Mouse (Mus musculus) liver, postnatal 0 days (tissue): Measurements from ENCODE around the gene Pam. TPM values are rescaled to one million over a fixed set of nuclear protein-coding genes. Genes with fewer than 3 reads are reported as not detected.

Experiments
- ATAC-seq: fragments of 200-750 bp; cut with Nextera tagmentation; 2 replicates; pipeline ENCODE4 v1.8.0; 2017; ENCODE audit warnings: mild to moderate bottlenecking, moderate library complexity
- DNase-seq: peaks from one replicate; pipeline ENCODE4 v3.0.0-alpha.2; 2016
- H3K27ac ChIP-seq: fragments of 300-500 bp; sonication (generic); 2 replicates; pipeline ENCODE4 v1.5.1; 2014; ENCODE audit warnings: antibody characterized with exemption, moderate library complexity, mild to moderate bottlenecking, low read depth
- H3K27me3 ChIP-seq: fragments of 300-500 bp; sonication (generic); 2 replicates; pipeline ENCODE4 v1.6.1; 2014; ENCODE audit warnings: low read length, control low read depth, mixed read lengths; ENCODE audit not compliant: insufficient read depth
- H3K36me3 ChIP-seq: fragments of 300-500 bp; sonication (generic); replicated peaks from 2 replicates; pipeline ENCODE4 v1.6.1; 2014; ENCODE audit warnings: mild to moderate bottlenecking, control low read depth, low read length, moderate library complexity, mixed read lengths; ENCODE audit not compliant: insufficient read depth
- H3K4me1 ChIP-seq: fragments of 300-500 bp; sonication (generic); 2 replicates; pipeline ENCODE4 v1.6.1; 2014; ENCODE audit warnings: antibody characterized with exemption, mild to moderate bottlenecking, control low read depth; ENCODE audit not compliant: insufficient read depth
- H3K4me2 ChIP-seq: fragments of 300-500 bp; sonication (generic); 2 replicates; pipeline ENCODE4 v1.6.1; 2014; ENCODE audit warnings: low read depth, mild to moderate bottlenecking, low read length, moderate library complexity, mixed read lengths
- H3K4me3 ChIP-seq: fragments of 300-500 bp; sonication (generic); 2 replicates; pipeline ENCODE4 v1.5.1; 2014; ENCODE audit warnings: low read depth, low read length
- H3K9ac ChIP-seq: fragments of 300-500 bp; sonication (generic); replicated peaks from 2 replicates; pipeline ENCODE4 v1.6.1; 2014; ENCODE audit warnings: mild to moderate bottlenecking, moderate library complexity
- H3K9me3 ChIP-seq: fragments of 300-500 bp; sonication (generic); 2 replicates; pipeline ENCODE4 v1.6.1; 2016; ENCODE audit warnings: mild to moderate bottlenecking, control low read depth, low read length, mixed read lengths
- CTCF ChIP-seq: sonication (generic); IDR thresholded peaks from 2 replicates; pipeline ENCODE4 v1.5.1; 2016; ENCODE audit warnings: antibody characterized with exemption, low read depth
- EP300 ChIP-seq: IDR thresholded peaks from 2 replicates; pipeline ENCODE4 v1.6.1; 2016; ENCODE audit warnings: antibody characterized with exemption, low read depth, mild to moderate bottlenecking
- WGBS: fragments of 180-500 bp; shearing (Covaris S2); extraction: QIAGEN DNeasy Blood & Tissue Kit; methylation state at CpG from one replicate; pipeline ENCODE4 v1.1.7; 2014; ENCODE audit not compliant: insufficient replicate concordance; 5-methylcytosine and 5-hydroxymethylcytosine counted together
- polyA plus RNA-seq: library from polyadenylated mRNA; unstranded; fragments of >200 nt; fragmentation: Nextera tagmentation; extraction: Ambion mirVana; gene quantifications from 2 replicates; pipeline ENCODE4 v1.2.1, GENCODE M21; 2015

Gene Pam
- polyA plus RNA-seq, 1 experiment from 2014 or later, result 21.8 TPM

DNA sequence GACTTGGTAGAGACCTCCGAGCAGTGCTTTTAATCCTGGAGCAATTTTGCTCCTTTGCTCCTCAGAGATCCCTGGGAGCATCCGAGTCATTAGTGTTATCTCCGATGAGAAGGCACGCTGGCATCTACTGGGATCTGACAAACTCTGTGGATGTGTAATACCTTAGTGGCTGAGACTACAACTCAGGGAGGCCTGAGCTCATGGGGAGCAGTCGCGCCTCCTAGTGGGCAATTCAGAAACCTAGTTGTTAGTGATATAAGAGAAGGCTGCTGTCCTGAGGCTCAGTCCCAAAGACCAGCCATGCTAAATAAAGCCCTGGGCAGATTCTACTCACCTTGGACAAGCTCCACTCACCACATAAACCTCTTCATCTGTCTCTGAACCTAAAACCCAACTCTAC is 23.4 kb downstream of the Pam start:
- whole genome bisulfite sequencing, result 53% methylated on average over 6 of the region's 6 CpGs
- Histone ChIP-seq H3K9me3 (no peaks in the 10 kb centered on the region), H3K9ac (no peak overlapping the region), H3K4me3 (no peak overlapping the region), H3K27me3 (no peaks in the 10 kb centered on the region), H3K27ac (no peak overlapping the region), H3K36me3 (no peaks in the 10 kb centered on the region), H3K4me1 (no peaks in the 10 kb centered on the region), H3K4me2 (no peak overlapping the region)
- no peak for ATAC-seq
- TF ChIP-seq EP300 (no peak), CTCF (peak; percentile 53)
- DNase-seq, result peak; percentile 30

DNA sequence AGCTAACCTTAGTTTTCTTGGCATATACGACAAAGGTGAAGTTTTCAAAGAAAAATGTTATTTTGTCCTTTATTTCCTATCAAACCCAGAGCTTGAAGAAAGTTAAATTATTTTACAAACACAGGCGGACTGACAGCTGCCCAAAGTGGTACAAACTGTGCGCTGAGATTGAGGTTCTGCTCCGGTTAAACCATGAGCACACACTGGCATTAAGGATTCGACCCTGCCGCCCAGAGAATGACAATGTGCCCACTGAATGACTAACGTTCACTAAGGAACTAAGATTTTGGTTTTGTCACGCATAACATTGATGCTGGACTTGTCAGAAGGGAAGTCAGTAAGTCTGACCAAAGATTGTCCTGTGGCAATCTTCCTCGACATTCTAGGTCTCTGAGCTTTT is 24.0 kb downstream of the Pam start:
- whole genome bisulfite sequencing, result 75% methylated on average over 9 of the region's 9 CpGs
- no peaks in the 10 kb centered on the region for H3K27me3 ChIP-seq

DNA sequence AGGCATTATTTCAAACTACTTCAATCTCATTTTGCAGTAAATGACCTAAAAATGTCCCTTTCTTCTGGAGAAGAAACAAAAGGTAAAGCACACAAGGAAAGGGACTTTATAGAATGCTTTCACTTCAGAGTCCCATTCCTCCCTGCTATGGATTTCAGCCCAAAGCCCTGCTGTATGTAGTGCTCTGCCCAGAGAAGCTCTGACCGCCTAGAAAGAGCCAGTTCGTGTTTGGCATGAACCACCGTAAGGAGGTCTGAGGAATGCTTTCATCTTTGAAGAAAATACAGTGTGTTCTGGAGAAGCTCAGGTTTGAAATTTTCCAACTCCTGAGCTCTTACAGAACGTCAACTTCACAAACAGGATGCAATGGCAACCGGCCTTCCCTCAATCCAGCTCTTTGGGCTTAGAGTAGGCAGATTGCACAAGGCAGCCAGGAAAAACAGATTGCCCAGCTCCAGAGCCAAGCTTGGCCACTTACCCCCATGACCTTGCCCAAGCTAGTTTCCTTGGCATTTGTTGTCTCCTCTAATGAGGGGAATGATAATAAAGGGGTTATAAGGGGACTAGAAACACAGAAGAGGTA is 24.6 kb downstream of the Pam start:
- Histone ChIP-seq H3K27ac (no peak overlapping the region), H3K4me2 (no peak overlapping the region), H3K36me3 (no peaks in the 10 kb centered on the region), H3K4me1 (no peaks in the 10 kb centered on the region), H3K9ac (no peak overlapping the region), H3K4me3 (no peak overlapping the region), H3K27me3 (no peaks in the 10 kb centered on the region), H3K9me3 (no peaks in the 10 kb centered on the region)
- WGBS, result 71% methylated on average over 5 of the region's 5 CpGs
- no peak for ATAC-seq
- no peak for DNase-seq
- TF ChIP-seq EP300, result no peak
- TF ChIP-seq CTCF, result no peak

More for the DNA sequence above, 24.0 kb downstream of the Pam start:
- Histone ChIP-seq H3K9ac (no peak overlapping the region), H3K4me2 (no peak overlapping the region), H3K4me1 (no peaks in the 10 kb centered on the region), H3K36me3 (no peaks in the 10 kb centered on the region), H3K4me3 (no peak overlapping the region), H3K9me3 (no peaks in the 10 kb centered on the region), H3K27ac (no peak overlapping the region)
- no peak for DNase-seq
- ATAC-seq, result no peak
- TF ChIP-seq CTCF, result no peak

DNA sequence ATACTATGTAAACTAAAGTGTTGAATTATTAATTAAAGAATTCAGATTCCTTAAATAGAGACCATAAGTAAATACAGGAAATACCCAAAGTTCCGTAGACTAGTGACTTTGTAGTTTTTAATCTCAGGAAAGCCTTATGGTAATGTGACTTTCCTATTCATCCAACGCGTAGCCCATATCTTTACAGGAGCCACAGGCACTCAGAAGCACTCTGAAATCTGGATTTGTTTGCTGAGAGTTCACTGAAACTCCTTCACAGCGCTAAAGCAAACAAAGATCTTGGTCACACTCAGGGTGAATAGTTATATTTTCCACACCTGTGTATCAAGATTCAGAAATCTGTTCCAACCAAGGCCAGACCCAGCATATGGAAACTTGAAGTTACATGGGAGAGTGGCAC is 27.3 kb downstream of the Pam start:
- ATAC-seq (no peak), DNase-seq (no peak)
- no peak overlapping the region for H3K4me2 ChIP-seq
- TF ChIP-seq CTCF (no peak), EP300 (no peak)
- no peaks in the 10 kb centered on the region for H3K27me3 ChIP-seq
- H3K4me1 ChIP-seq, result no peaks in the 10 kb centered on the region
- H3K9me3 ChIP-seq, result no peaks in the 10 kb centered on the region
- no peak overlapping the region for H3K27ac ChIP-seq
- H3K36me3 ChIP-seq, result no peaks in the 10 kb centered on the region
- H3K4me3 ChIP-seq, result no peak overlapping the region
- 86% methylated on average over 4 of the region's 4 CpGs for WGBS
- H3K9ac ChIP-seq, result no peak overlapping the region

DNA sequence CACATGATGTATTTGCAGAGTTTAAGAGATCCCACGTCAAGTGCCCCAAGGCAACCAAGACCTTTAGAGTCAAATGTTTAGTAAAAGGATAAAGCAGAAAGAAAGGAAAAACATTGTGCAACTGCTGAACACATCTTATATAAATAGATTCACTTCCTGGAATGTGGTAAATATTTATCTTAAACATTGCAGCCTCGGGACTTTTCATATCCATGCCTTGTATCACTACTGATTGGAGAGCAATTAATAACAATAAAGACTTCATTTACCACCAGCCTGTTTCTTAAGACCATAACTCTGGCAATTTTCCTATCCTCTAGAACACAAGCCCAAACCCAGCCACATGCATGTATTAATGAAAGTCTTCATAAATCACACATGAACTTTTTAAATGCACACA is 33.4 kb downstream of the Pam start:
- Histone ChIP-seq H3K9ac (no peak overlapping the region), H3K27me3 (no peaks in the 10 kb centered on the region), H3K4me1 (0 out of 2 replicates have a peak, but pooled peaks cover 7% of the 10 kb centered on the region), H3K36me3 (no peaks in the 10 kb centered on the region), H3K4me3 (no peak overlapping the region), H3K27ac (no peak overlapping the region), H3K4me2 (peak overlapping the region; percentile 27), H3K9me3 (no peaks in the 10 kb centered on the region)
- no peak for ATAC-seq
- no peak for DNase-seq
- TF ChIP-seq CTCF (no peak), EP300 (peak; percentile 17; the same call in 1 of the 2 replicates)
- WGBS, result 32% methylated on average over 2 of the region's 2 CpGs

DNA sequence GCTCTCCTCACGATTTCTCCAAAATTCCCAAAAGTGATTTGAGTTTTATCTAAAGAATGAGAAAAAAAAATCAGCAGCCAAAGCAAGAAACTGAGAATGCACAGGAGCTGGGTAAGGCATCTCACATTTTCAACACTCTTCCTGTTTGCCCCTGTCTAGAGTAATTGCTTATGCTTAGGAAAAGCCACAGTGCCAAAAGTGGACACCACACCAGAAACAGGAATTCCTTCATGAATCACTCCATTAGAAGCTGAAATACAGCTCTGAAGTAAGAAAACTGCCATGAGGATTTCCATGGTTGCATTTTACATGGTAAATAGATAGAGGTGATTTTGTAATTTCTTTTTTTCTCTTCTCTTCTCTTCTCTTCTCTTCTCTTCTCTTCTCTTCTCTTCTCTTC is 36.0 kb downstream of the Pam start:
- no peak overlapping the region for H3K9ac ChIP-seq
- no peak overlapping the region for H3K4me3 ChIP-seq
- no peaks in the 10 kb centered on the region for H3K36me3 ChIP-seq
- no peaks in the 10 kb centered on the region for H3K9me3 ChIP-seq
- H3K27ac ChIP-seq, result no peak overlapping the region
- WGBS, result 47% methylated on average over 1 of the region's 1 CpGs
- no peaks in the 10 kb centered on the region for H3K27me3 ChIP-seq
- no peak overlapping the region for H3K4me2 ChIP-seq
- DNase-seq, result no peak
- no peak for ATAC-seq
- H3K4me1 ChIP-seq, result 0 out of 2 replicates have a peak, but pooled peaks cover 7% of the 10 kb centered on the region
- TF ChIP-seq EP300 (no peak), CTCF (no peak)
